Mouse (Mus musculus): ENCODE data around the gene Marco.

- TF ChIP-seq CTCF (IDR thresholded peaks at IDR 0.05; ENCODE audit: extremely low read depth, insufficient read depth, insufficient read length, insufficient replicate concordance) (no peak), POLR2A (IDR thresholded peaks at IDR 0.05; ENCODE audit: low read depth, low read length) (no peak)
Observed at GRCm38 (mm10) chr1:120458524-120458923, 46.3 kb downstream of the Marco start.

Measured in spleen, adult 2 months (tissue).